Mouse (Mus musculus): ENCODE results near the gene Adap1. TPM values are rescaled to one million over a fixed set of nuclear protein-coding genes. Genes with fewer than 3 reads are reported as not detected.

The Adap1 gene
- 1 to 10 TPM; 1.4 to 1.5 TPM for total RNA-seq (2021)

GRCm38 (mm10) chr5:139325395-139325966, at the start of gene Adap1:
Gene Adap1, minus strand, starts transcription at chr5:139325622.
- intact Hi-C loops (cut with DNase I): loop anchor here (1.0 kb wide), 1 partner anchor 43 kb away; no protein-coding TSS in a partner anchor
- DNase-seq: peak; percentile 55 to 61

- DNase-seq: no peak
These were observed 49.4 kb upstream of the Adap1 start for GRCm38 (mm10) chr5:139374841-139375240.

GRCm38 (mm10) chr5:139373889-139374444, 48.5 kb upstream of the Adap1 start:
- DNase-seq: no peak
- intact Hi-C loops (cut with DNase I): no loop called here

More at GRCm38 (mm10) chr5:139374841-139375240, 49.4 kb upstream of the Adap1 start:
- intact Hi-C loops (cut with DNase I): no loop called here

GRCm38 (mm10) chr5:139373126-139373525, 47.7 kb upstream of the Adap1 start:
- no peak for DNase-seq
- intact Hi-C loops (cut with DNase I): no loop called here

GRCm38 (mm10) chr5:139371631-139372401, 46.4 kb upstream of the Adap1 start:
- intact Hi-C loops (cut with DNase I): no loop called here
- DNase-seq: peak; percentile 91 to 92

GRCm38 (mm10) chr5:139371118-139371517, 45.7 kb upstream of the Adap1 start:
- intact Hi-C loops (cut with DNase I): no loop called here
- DNase-seq: no peak

GRCm38 (mm10) chr5:139370336-139370735, 44.9 kb upstream of the Adap1 start:
- intact Hi-C loops (cut with DNase I): no loop called here

GRCm38 (mm10) chr5:139368638-139369320, 43.4 kb upstream of the Adap1 start:
- intact Hi-C loops (cut with DNase I): no loop called here
- DNase-seq: no peak

More at GRCm38 (mm10) chr5:139370336-139370735, 44.9 kb upstream of the Adap1 start:
- no peak for DNase-seq

GRCm38 (mm10) chr5:139367884-139368458, 42.5 kb upstream of the Adap1 start:
- intact Hi-C loops (cut with DNase I): no loop called here
- no peak for DNase-seq

- no peak for DNase-seq
- intact Hi-C loops (cut with DNase I): no loop called here
These were observed 41.1 kb upstream of the Adap1 start for GRCm38 (mm10) chr5:139366484-139366883.

GRCm38 (mm10) chr5:139365827-139366226, 40.4 kb upstream of the Adap1 start:
- intact Hi-C loops (cut with DNase I): loop anchor here (2.0 kb wide), 1 partner anchor 17 kb away; no protein-coding TSS in a partner anchor
- no peak for DNase-seq

GRCm38 (mm10) chr5:139364911-139365571, 39.6 kb upstream of the Adap1 start:
- no peak for DNase-seq
- intact Hi-C loops (cut with DNase I): loop anchor here (1.0 to 5.0 kb wide), 6 partner anchors 18 to 140 kb away; partner anchors contain the start of gene Zfand2a

- intact Hi-C loops (cut with DNase I): loop anchor here (1.0 to 5.0 kb wide), 6 partner anchors 18 to 141 kb away; partner anchors contain the start of gene Zfand2a
- DNase-seq: peak; percentile 94 to 97
These were observed 39.0 kb upstream of the Adap1 start for GRCm38 (mm10) chr5:139364260-139364910.

GRCm38 (mm10) chr5:139363858-139364257, 38.4 kb upstream of the Adap1 start:
- DNase-seq: no peak
- intact Hi-C loops (cut with DNase I): loop anchor here (1.0 to 5.0 kb wide), 6 partner anchors 19 to 141 kb away; partner anchors contain the start of gene Zfand2a

GRCm38 (mm10) chr5:139359244-139359643, 33.8 kb upstream of the Adap1 start:
- intact Hi-C loops (cut with DNase I): no loop called here
- DNase-seq: no peak

GRCm38 (mm10) chr5:139358653-139359052, 33.2 kb upstream of the Adap1 start:
- intact Hi-C loops (cut with DNase I): no loop called here
- DNase-seq: peak in 1 of 2 experiments; percentile 45

- DNase-seq: peak; percentile 76 to 86
- intact Hi-C loops (cut with DNase I): loop anchor here (1.0 to 2.0 kb wide), 2 partner anchors 24 to 73 kb away; no protein-coding TSS in a partner anchor
These were observed 29.9 kb upstream of the Adap1 start for GRCm38 (mm10) chr5:139355235-139355772.

GRCm38 (mm10) chr5:139353946-139354345, 28.5 kb upstream of the Adap1 start:
- DNase-seq: no peak
- intact Hi-C loops (cut with DNase I): loop anchor here (2.0 kb wide), 1 partner anchor 71 kb away; no protein-coding TSS in a partner anchor

- DNase-seq: no peak
- intact Hi-C loops (cut with DNase I): no loop called here
These were observed 28.1 kb upstream of the Adap1 start for GRCm38 (mm10) chr5:139353496-139353895.
